Mouse (Mus musculus) heart, postnatal 0 days (tissue): ENCODE measurements at regions not wholly inside any gene's neighbourhood (a gene's known extent, or its start where the extent isn't known, plus 50 kb on each side); places are given as distances from the start of the nearest gene placed in this dataset. TPM values are rescaled to one million over a fixed set of nuclear protein-coding genes. Genes with fewer than 3 reads are reported as not detected.

ENCODE experiments used
- ATAC-seq: fragments of 200-750 bp; cut with Nextera tagmentation; 2 replicates; pipeline ENCODE4 v1.8.0; 2017; ENCODE audit warnings: low read depth, moderate number of reproducible peaks, moderate library complexity; ENCODE audit not compliant: insufficient read depth
- DNase-seq: peaks from one replicate; pipeline ENCODE4 v3.0.0-alpha.2; 2016; ENCODE audit warnings: low spot score
- H3K27ac ChIP-seq: fragments of 300-500 bp; sonication (generic); 2 replicates; pipeline ENCODE4 v1.5.1; 2014; ENCODE audit warnings: low read depth, mild to moderate bottlenecking
- H3K27me3 ChIP-seq: fragments of 300-500 bp; sonication (generic); 2 replicates; pipeline ENCODE4 v1.6.1; 2014; ENCODE audit warnings: low read length, mixed read lengths; ENCODE audit not compliant: control insufficient read depth, insufficient read depth
- H3K36me3 ChIP-seq: fragments of 300-500 bp; sonication (generic); replicated peaks from 2 replicates; pipeline ENCODE4 v1.6.1; 2014; ENCODE audit warnings: low read length, mixed read lengths; ENCODE audit not compliant: control insufficient read depth, insufficient read depth
- H3K4me1 ChIP-seq: fragments of 300-500 bp; sonication (generic); 2 replicates; pipeline ENCODE4 v1.6.1; 2014; ENCODE audit warnings: antibody characterized with exemption; ENCODE audit not compliant: control insufficient read depth, insufficient read depth
- H3K4me2 ChIP-seq: fragments of 300-500 bp; sonication (generic); 2 replicates; pipeline ENCODE4 v1.6.1; 2014; ENCODE audit warnings: low read depth, mild to moderate bottlenecking, low read length, moderate library complexity
- H3K4me3 ChIP-seq: fragments of 300-500 bp; sonication (generic); 2 replicates; pipeline ENCODE4 v1.5.1; 2014; ENCODE audit warnings: low read depth, low read length
- H3K9ac ChIP-seq: fragments of 300-500 bp; sonication (generic); replicated peaks from 2 replicates; pipeline ENCODE4 v1.6.1; 2014; ENCODE audit warnings: low read depth, low read length, mixed read lengths
- H3K9me3 ChIP-seq: fragments of 300-500 bp; sonication (generic); replicated peaks from 2 replicates; pipeline ENCODE4 v1.6.1; 2016; ENCODE audit warnings: low read length; ENCODE audit not compliant: control insufficient read depth
- CTCF ChIP-seq: IDR thresholded peaks from 2 replicates; pipeline ENCODE4 v1.5.1; 2016; ENCODE audit warnings: antibody characterized with exemption, control low read depth, low read depth
- EP300 ChIP-seq: IDR thresholded peaks from 2 replicates; pipeline ENCODE4 v1.6.1; 2016; ENCODE audit warnings: antibody characterized with exemption, low read depth
- WGBS: fragments of 180-500 bp; shearing (Covaris S2); extraction: QIAGEN DNeasy Blood & Tissue Kit; methylation state at CpG from one replicate; pipeline ENCODE4 v1.1.7; 2014; 5-methylcytosine and 5-hydroxymethylcytosine counted together
- microRNA counts: library from miRNA; unstranded; fragments of <30 nt; microRNA quantifications from one replicate; lab custom pipeline; 2015
- microRNA-seq: library from miRNA; unstranded; fragments of <30 nt; microRNA quantifications from one replicate; pipeline ENCODE4, GENCODE M21; 2016

DNA sequence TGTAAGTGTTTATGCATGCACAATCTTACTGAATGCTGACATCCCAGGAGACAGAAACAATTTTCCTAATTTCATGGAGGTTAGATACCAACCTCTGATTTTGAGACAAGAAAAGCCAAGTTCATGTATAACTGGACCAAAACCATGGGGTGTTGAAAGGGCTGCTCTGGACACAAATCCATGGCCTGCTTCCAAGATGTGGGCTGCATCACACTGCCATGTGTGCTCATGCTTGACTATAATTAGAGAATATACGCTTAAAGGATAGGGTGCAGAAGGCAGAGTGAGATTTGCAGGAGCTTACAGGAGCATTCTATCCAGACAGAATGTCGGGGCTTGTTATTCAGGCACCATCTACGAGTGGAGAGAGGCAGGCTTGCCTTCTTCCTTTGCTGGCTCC, 64.8 kb upstream of the Runx1 start:
- H3K4me1 ChIP-seq = peaks cover 13% of the 10 kb centered on the region
- no peak for DNase-seq
- ATAC-seq = no peak; the same call in 1 of the 2 replicates
- no peaks in the 10 kb centered on the region for H3K36me3 ChIP-seq
- peaks cover 34% of the 10 kb centered on the region for H3K27me3 ChIP-seq
- H3K9me3 ChIP-seq = no peaks in the 10 kb centered on the region
- TF ChIP-seq EP300 (no peak), CTCF (no peak)
- H3K4me3 ChIP-seq = no peak overlapping the region
- WGBS = 35% methylated on average over 3 of the region's 3 CpGs
- H3K27ac ChIP-seq = no peak overlapping the region
- no peak overlapping the region for H3K4me2 ChIP-seq
- H3K9ac ChIP-seq = no peak overlapping the region

DNA sequence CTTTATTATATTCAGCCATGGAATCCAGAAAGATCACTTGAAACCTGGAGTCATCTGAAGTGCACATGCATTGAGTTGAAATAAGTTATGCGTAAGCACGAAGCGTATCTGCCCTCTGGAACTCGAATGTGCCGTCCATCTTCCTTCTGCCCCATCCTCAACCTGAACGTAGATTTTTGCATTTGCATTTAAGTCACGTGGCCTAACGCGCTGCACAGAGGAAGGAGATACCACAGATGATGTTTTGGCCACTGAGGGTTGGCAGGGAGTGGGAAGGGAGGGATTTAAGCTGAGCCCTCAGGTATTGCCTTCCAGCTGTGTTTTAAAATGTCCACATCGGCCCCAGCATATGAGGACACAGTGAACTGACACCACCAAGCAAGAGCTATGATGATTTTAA, 63.6 kb upstream of the Runx1 start:
- 88% methylated on average over 10 of the region's 10 CpGs for WGBS
- Histone ChIP-seq H3K4me3 (no peak overlapping the region), H3K9me3 (no peaks in the 10 kb centered on the region), H3K36me3 (no peaks in the 10 kb centered on the region), H3K4me1 (peaks cover 13% of the 10 kb centered on the region), H3K4me2 (no peak overlapping the region), H3K27ac (no peak overlapping the region), H3K27me3 (peaks cover 41% of the 10 kb centered on the region), H3K9ac (no peak overlapping the region)
- ATAC-seq (no peak), DNase-seq (no peak)
- TF ChIP-seq EP300 (no peak), CTCF (no peak)

DNA sequence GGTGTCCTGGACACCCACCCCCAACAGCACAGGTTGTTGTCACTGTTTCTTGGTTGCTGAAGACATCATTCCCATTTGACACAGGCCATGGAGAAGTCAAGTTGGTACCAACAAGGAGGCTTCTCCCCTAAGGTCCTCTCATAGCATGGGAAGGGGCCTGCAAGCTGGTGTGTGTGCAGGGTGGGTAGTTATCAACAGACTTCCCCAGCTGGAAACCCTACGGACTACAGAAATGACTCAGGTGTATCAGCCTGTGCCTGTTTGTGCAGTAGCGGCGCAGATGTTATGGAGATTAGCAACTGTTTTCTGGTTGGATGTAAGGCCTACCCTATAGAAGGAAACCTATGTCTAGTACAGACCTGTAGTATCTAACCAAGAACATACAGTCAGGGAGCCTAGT, 60.3 kb upstream of the Runx1 start:
- H3K27ac ChIP-seq = no peak overlapping the region
- H3K9me3 ChIP-seq = no peaks in the 10 kb centered on the region
- DNase-seq (no peak), ATAC-seq (no peak)
- peaks cover 11% of the 10 kb centered on the region for H3K4me1 ChIP-seq
- H3K9ac ChIP-seq = no peak overlapping the region
- TF ChIP-seq EP300 = no peak
- TF ChIP-seq CTCF = no peak
- H3K4me3 ChIP-seq = no peak overlapping the region
- no peak overlapping the region for H3K4me2 ChIP-seq
- 92% methylated on average over 3 of the region's 3 CpGs for WGBS
- H3K27me3 ChIP-seq = peaks cover 59% of the 10 kb centered on the region
- H3K36me3 ChIP-seq = no peaks in the 10 kb centered on the region

GRCm38 (mm10) chr16:92883821-92884272, 57.9 kb upstream of the Runx1 start:
- peaks cover 6% of the 10 kb centered on the region; the same call in 1 of the 2 replicates for H3K4me1 ChIP-seq
- H3K36me3 ChIP-seq = no peaks in the 10 kb centered on the region
- ATAC-seq (peak; percentile 67), DNase-seq (peak; percentile 46)
- H3K4me3 ChIP-seq = no peak overlapping the region
- H3K27me3 ChIP-seq = peaks cover 69% of the 10 kb centered on the region
- H3K27ac ChIP-seq = no peak overlapping the region
- no peak overlapping the region for H3K9ac ChIP-seq
- H3K4me2 ChIP-seq = no peak overlapping the region
- H3K9me3 ChIP-seq = no peaks in the 10 kb centered on the region
- 4% methylated on average over 12 of the region's 12 CpGs for WGBS
- TF ChIP-seq CTCF (no peak), EP300 (no peak)

DNA sequence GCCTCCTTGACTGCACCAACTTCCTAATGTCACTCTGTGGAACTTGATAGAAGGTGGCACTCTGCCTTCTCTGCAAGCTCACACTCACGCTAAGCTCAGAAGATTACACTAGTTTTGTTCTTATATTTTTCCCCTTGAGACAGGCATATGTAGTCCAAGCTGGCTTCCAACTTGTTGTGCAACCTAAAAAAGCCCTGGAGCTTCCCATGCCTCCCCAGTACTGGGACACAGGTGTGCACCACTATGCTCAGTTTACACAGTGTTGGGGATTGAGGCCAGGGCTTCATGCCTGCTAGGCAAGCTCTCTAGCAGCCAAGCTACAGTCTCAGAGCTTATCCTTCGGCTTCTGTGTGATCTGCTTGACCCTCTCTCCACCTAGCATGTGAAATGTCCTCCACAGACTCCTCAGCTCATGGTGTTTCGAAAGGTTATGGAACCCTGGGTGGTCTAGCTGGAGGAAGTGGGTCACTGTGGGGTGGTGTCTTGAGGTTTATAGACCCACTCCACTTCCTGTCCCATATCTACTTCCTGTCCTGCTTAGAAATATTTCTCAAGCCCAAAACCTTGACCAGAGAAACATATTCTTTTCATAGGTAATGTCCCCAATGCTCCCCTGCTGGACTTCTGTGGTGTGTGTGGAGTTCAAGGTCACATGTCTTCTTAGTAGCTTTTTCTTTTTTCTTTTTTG, 54.6 kb upstream of the Runx1 start:
- DNase-seq (no peak), ATAC-seq (no peak)
- TF ChIP-seq EP300 (no peak), CTCF (no peak)
- Histone ChIP-seq H3K4me2 (no peak overlapping the region), H3K27me3 (peaks cover 55% of the 10 kb centered on the region), H3K27ac (no peak overlapping the region), H3K9ac (no peak overlapping the region), H3K9me3 (no peaks in the 10 kb centered on the region), H3K36me3 (no peaks in the 10 kb centered on the region), H3K4me3 (no peak overlapping the region), H3K4me1 (peaks cover 6% of the 10 kb centered on the region; the same call in 1 of the 2 replicates)
- WGBS = 68% methylated on average over 3 of the region's 3 CpGs

DNA sequence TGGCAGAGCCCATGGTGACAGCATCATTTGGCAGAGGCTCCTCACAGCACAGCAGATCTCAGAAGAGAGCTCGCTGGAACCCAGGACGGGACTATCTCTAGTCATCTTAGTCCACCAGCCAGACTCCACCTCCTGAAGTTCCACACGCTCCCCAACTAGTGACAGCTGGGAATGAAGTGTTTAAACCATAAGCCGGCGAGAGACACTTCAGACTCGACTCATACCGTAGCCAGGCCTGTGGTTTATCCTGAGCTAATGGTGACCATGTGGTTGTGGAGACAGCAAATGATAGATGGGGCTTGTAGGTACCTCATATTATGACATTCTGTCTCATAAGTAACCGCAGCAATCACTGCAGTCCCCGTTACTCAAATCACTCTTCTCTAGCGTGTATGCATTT, 52.1 kb upstream of the Runx1 start:
- TF ChIP-seq CTCF = no peak
- TF ChIP-seq EP300 = no peak
- H3K4me2 ChIP-seq = no peak overlapping the region
- no peaks in the 10 kb centered on the region for H3K9me3 ChIP-seq
- H3K36me3 ChIP-seq = no peaks in the 10 kb centered on the region
- no peak overlapping the region for H3K27ac ChIP-seq
- WGBS = 71% methylated on average over 10 of the region's 10 CpGs
- H3K27me3 ChIP-seq = peaks cover 45% of the 10 kb centered on the region
- no peak for DNase-seq
- no peak for ATAC-seq
- H3K4me3 ChIP-seq = no peak overlapping the region
- H3K9ac ChIP-seq = no peak overlapping the region
- no peaks in the 10 kb centered on the region for H3K4me1 ChIP-seq

MicroRNA genes in the stretch of these regions (microRNA counts, 519-probe panel; counts per million panel counts)
- microRNA mmu-miR-802 (lab: Ali Mortazavi, UCI) = not detected

Small RNAs in the stretch of these regions (microRNA-seq; reads per million reads assigned to microRNA genes)
- gene Gm28003 (not detected), gene Mir802 (1.8 reads per million, percentile 2 among the genes with 10 or more reads in this experiment)
